Mouse (Mus musculus) 3T3-L1 (cell line): Measurements from ENCODE around the gene BC048562.

Source experiments
- DNase-seq: peaks from one replicate; pipeline ENCODE4 v3.0.0-alpha.2; 2015; ENCODE audit warnings: low read depth, low spot score

The BC048562 gene

GRCm38 (mm10) chr9:108479721-108480351 lies 43.6 kb downstream of the BC048562 start, which contains the start of gene Lamb2:
Gene Lamb2 (plus strand): TSS chr9:108479736.
- peak; percentile 90 for DNase-seq

- DNase-seq, result no peak
Observed at GRCm38 (mm10) chr9:108480813-108481519, 44.7 kb downstream of the BC048562 start.

GRCm38 (mm10) chr9:108481520-108482210 lies 45.4 kb downstream of the BC048562 start:
- DNase-seq, result no peak

- no peak for DNase-seq
Observed at GRCm38 (mm10) chr9:108483051-108483790, 46.9 kb downstream of the BC048562 start.

GRCm38 (mm10) chr9:108484021-108484420 lies 47.7 kb downstream of the BC048562 start:
- no peak for DNase-seq

GRCm38 (mm10) chr9:108485301-108485875 lies 49.1 kb downstream of the BC048562 start:
- no peak for DNase-seq

GRCm38 (mm10) chr9:108486973-108487530 lies 50.8 kb downstream of the BC048562 start:
- DNase-seq, result no peak

- no peak for DNase-seq
Observed at GRCm38 (mm10) chr9:108488403-108488802, 52.1 kb downstream of the BC048562 start.

GRCm38 (mm10) chr9:108489215-108489614 lies 52.9 kb downstream of the BC048562 start:
- DNase-seq, result no peak

GRCm38 (mm10) chr9:108489702-108490558 lies 53.6 kb downstream of the BC048562 start:
- no peak for DNase-seq

- DNase-seq, result peak; percentile 98
Observed at GRCm38 (mm10) chr9:108490559-108491285, 54.4 kb downstream of the BC048562 start, which contains the start of gene Usp19. Gene Usp19 (plus strand): TSS chr9:108490602.

GRCm38 (mm10) chr9:108491286-108491580 lies 55.0 kb downstream of the BC048562 start:
- DNase-seq, result peak; percentile 46

GRCm38 (mm10) chr9:108492043-108492750 lies 55.9 kb downstream of the BC048562 start:
- DNase-seq, result peak; percentile 80

- no peak for DNase-seq
Observed at GRCm38 (mm10) chr9:108493246-108493645, 57.0 kb downstream of the BC048562 start.

GRCm38 (mm10) chr9:108494146-108494825 lies 58.0 kb downstream of the BC048562 start:
- DNase-seq, result no peak

GRCm38 (mm10) chr9:108494905-108495304 lies 58.6 kb downstream of the BC048562 start:
- DNase-seq, result no peak
